Mouse (Mus musculus): Measurements from ENCODE around the gene Lrrc4c.

- peak; percentile 84 for TF ChIP-seq CTCF (IDR thresholded peaks at IDR 0.05; ENCODE audit: low read depth)
- TF ChIP-seq EP300 (IDR thresholded peaks at IDR 0.05; ENCODE audit: low read depth), result no peak
Observed at GRCm38 (mm10) chr2:97466243-97466793, 1148.3 kb downstream of the Lrrc4c start.
